Mouse (Mus musculus) ES-Bruce4 (cell line): ENCODE measurements around the gene Ddx50.

Experiments
- CTCF ChIP-seq: IDR thresholded peaks from one replicate; pipeline ENCODE4 v1.8.1; 2011; ENCODE audit warnings: low read depth, low read length
- EP300 ChIP-seq: IDR thresholded peaks from 2 replicates; pipeline ENCODE4 v1.6.1; 2011; ENCODE audit warnings: low read depth, low read length; ENCODE audit not compliant: insufficient read depth
- POLR2A ChIP-seq: IDR thresholded peaks from one replicate; pipeline ENCODE4 v1.8.1; 2011; ENCODE audit warnings: low read length; ENCODE audit not compliant: insufficient read depth

GRCm38 (mm10) chr10:62568861-62569260, 82.2 kb downstream of the Ddx50 start:
- no peak for TF ChIP-seq CTCF
- no peak for TF ChIP-seq POLR2A
- TF ChIP-seq EP300, result no peak
